Mouse (Mus musculus): ENCODE data around the gene Ccdc73.

DNA sequence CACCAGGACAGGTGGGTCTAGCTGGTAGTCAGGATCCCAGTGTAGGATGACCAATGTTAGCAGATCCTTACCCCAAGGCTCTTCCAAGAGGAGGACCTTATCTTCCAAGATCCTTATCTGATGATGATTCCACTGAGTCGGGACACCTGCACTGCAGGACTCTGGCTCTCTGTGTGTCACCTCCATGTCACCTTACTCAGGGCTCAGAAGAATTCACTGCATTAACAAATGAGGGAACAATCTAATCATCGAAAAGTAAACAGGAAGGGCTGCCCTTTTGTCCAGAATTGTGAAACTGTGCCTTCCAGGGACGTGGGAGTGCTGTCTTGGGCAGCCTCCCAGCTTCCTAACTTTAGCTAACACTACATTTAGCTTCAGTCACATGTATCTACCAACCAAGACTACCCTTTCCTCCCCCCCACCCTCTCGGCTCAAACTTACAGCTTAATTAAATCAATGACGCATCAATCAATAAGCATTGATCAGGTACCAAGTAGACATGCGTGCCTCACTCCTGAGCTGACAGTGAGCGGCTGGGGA lies 191.0 kb downstream of the Ccdc73 start:
- TF ChIP-seq CTCF (IDR thresholded peaks at IDR 0.05; ENCODE audit: extremely low read depth, insufficient read length, insufficient replicate concordance, low read depth, low read length) (no peak), POLR2A (IDR thresholded peaks at IDR 0.05; ENCODE audit: low read depth, low read length) (no peak)

All from small intestine, adult 2 months (tissue).